Mouse (Mus musculus): ENCODE measurements at regions not wholly inside any gene's neighbourhood (a gene's known extent, or its start where the extent isn't known, plus 50 kb on each side); places are given as distances from the start of the nearest gene placed in this dataset.

DNA sequence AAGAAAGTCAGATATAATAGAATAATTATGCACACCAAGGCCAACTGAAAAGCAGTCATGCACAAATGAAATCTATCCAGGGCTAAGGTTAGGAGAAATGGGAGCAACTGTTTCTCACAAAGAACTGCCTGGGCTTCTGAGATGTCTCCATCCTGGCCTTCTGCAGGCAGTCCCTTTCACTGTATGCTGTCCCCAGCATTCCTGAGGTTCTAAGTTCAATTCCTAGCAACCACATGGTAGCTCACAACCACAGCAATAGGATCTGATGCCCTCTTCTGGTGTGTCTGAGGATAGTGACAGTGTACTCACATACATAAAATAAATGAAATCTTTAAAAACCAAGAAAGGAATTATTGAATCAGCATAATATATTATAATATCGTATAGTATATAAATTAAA is 133.3 kb downstream of the Atxn7l3b start:
- Histone ChIP-seq H3K36me3 (no peaks in the 10 kb centered on the region), H3K27me3 (no peaks in the 10 kb centered on the region), H3K4me3 (no peak overlapping the region), H3K9ac (no peak overlapping the region), H3K27ac (replicated peaks) (no peak overlapping the region), H3K4me2 (no peak overlapping the region), H3K4me1 (replicated peaks) (no peaks in the 10 kb centered on the region), H3K9me3 (no peaks in the 10 kb centered on the region)
- no peak for ATAC-seq (ENCODE audit: low FRiP score, low read depth)
- WGBS, result 76% methylated on average over 1 of the region's 1 CpGs

DNA sequence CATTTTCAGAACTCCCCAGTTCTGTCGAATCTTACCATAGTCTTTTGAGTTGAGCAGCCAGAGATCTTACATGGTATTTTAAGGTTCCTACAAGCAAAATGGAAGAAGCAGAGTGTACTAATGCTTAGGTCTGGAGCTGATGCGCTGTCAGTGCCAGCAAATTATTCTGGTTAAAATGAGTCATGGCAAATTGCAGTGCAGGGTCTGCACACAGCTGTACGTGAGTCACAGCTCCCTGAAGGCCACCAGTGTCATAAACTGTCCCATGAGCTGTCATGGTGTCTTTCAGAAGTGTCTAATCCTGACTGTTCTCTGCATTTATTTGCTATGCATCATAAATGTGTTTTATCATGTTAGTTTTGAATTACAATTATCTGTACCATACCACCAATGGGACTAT is 140.6 kb downstream of the Atxn7l3b start:
- no peaks in the 10 kb centered on the region for H3K27me3 ChIP-seq
- H3K9me3 ChIP-seq, result no peaks in the 10 kb centered on the region
- no peaks in the 10 kb centered on the region for H3K4me1 ChIP-seq (replicated peaks)
- no peak overlapping the region for H3K27ac ChIP-seq (replicated peaks)
- no peaks in the 10 kb centered on the region for H3K36me3 ChIP-seq
- no peak for ATAC-seq (ENCODE audit: low FRiP score, low read depth)
- H3K4me2 ChIP-seq, result no peak overlapping the region
- H3K9ac ChIP-seq, result no peak overlapping the region
- H3K4me3 ChIP-seq, result no peak overlapping the region
- WGBS, result 65% methylated on average over 3 of the region's 3 CpGs

DNA sequence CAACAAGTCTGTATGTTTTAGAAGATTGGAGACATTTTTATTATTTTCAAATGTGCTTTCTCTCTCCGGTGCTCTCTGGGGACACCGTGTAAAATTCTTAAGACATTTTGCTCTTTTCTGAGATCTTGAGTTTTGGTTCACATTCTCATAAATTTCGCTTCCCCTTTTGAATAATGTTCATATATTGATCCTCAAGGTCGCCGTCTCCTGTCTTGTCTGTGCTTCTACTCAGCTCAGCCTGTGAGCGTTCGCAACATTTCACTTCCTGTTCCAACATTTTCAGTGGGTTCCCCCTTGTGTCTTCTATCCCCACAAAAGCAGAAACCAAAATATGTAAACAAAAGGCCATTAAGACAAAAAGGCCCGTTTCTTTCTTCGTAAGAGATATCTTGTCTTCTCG is 154.5 kb downstream of the Atxn7l3b start:
- Histone ChIP-seq H3K27ac (replicated peaks) (no peak overlapping the region), H3K27me3 (no peaks in the 10 kb centered on the region), H3K36me3 (no peaks in the 10 kb centered on the region), H3K9me3 (no peaks in the 10 kb centered on the region), H3K4me1 (replicated peaks) (no peaks in the 10 kb centered on the region), H3K4me3 (no peak overlapping the region), H3K4me2 (no peak overlapping the region), H3K9ac (no peak overlapping the region)
- WGBS, result 94% methylated on average over 10 of the region's 10 CpGs
- ATAC-seq (ENCODE audit: low FRiP score, low read depth), result no peak

DNA sequence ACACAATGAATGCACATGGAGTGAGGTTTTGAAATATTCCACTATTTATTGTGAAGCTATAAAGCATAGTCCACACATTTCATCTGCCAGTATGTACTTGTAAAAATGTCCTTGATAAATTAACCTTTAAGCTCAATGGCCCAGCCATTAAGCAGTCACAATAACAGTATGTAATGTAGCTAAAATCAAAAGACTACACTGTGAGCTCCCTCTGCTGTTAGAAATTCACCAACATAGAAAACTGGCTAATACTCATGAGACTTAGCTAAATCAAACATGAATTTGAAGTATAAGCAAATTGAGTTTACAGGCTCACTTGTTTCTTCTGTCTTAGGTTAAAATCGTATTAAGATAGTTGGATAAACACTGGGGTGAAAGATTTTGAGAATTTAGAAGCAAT is 182.1 kb downstream of the Atxn7l3b start:
- H3K9ac ChIP-seq, result no peak overlapping the region
- no peak overlapping the region for H3K4me3 ChIP-seq
- ATAC-seq (ENCODE audit: low FRiP score, low read depth), result no peak
- H3K4me1 ChIP-seq (replicated peaks), result no peaks in the 10 kb centered on the region
- no peak overlapping the region for H3K4me2 ChIP-seq
- H3K9me3 ChIP-seq, result no peaks in the 10 kb centered on the region
- H3K27ac ChIP-seq (replicated peaks), result no peak overlapping the region
- no peaks in the 10 kb centered on the region for H3K36me3 ChIP-seq
- WGBS, result 77% methylated on average over 1 of the region's 1 CpGs
- H3K27me3 ChIP-seq, result no peaks in the 10 kb centered on the region

DNA sequence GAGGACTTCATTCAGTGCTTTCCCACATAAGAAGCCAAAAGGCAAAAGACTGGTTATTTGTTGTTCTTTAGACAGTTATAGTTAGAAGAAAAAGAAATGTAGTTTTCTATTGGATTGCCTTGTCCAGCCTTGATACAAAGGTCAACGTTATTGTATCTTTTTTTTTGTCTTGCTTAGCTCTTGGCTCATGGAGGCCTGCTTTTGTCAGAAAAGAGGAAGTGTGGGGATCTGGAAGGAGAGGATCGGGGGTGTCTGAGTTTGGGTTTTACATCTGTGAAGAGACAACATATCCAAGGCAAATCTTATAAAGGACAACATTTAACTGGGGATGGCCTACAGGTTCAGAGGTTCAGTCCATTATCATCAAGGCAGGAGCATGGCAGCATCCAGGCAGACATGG is 185.3 kb downstream of the Atxn7l3b start:
- Histone ChIP-seq H3K9me3 (no peaks in the 10 kb centered on the region), H3K9ac (no peak overlapping the region), H3K4me1 (replicated peaks) (no peaks in the 10 kb centered on the region), H3K27me3 (no peaks in the 10 kb centered on the region), H3K27ac (replicated peaks) (no peak overlapping the region), H3K4me2 (no peak overlapping the region), H3K4me3 (no peak overlapping the region), H3K36me3 (no peaks in the 10 kb centered on the region)
- 84% methylated on average over 2 of the region's 2 CpGs for WGBS
- no peak for ATAC-seq (ENCODE audit: low FRiP score, low read depth)

DNA sequence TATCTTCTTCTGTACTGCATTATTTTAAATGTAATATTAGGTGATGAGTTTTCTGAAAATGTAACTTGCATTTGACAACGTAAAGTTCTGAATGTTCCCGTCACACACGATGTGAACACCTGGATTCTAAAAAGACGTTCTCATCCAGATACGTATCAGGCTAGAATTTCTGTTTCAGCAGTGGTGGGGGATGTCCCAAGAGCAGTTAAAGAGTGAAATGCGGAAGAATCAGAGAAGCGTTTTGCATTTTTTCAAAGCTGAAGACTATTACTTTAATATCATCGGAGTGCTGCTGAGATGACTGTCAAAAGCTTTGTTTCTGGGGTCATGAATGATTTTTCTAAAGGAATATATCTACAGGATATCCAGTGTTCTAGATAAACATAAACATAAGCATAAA is 186.7 kb downstream of the Atxn7l3b start:
- Histone ChIP-seq H3K27ac (replicated peaks) (no peak overlapping the region), H3K36me3 (no peaks in the 10 kb centered on the region), H3K4me3 (no peak overlapping the region), H3K4me2 (no peak overlapping the region), H3K9me3 (no peaks in the 10 kb centered on the region), H3K27me3 (no peaks in the 10 kb centered on the region), H3K4me1 (replicated peaks) (no peaks in the 10 kb centered on the region), H3K9ac (no peak overlapping the region)
- no peak for ATAC-seq (ENCODE audit: low FRiP score, low read depth)
- WGBS, result 95% methylated on average over 8 of the region's 8 CpGs
